Mouse (Mus musculus): ENCODE measurements around the gene Rpf1.

DNA sequence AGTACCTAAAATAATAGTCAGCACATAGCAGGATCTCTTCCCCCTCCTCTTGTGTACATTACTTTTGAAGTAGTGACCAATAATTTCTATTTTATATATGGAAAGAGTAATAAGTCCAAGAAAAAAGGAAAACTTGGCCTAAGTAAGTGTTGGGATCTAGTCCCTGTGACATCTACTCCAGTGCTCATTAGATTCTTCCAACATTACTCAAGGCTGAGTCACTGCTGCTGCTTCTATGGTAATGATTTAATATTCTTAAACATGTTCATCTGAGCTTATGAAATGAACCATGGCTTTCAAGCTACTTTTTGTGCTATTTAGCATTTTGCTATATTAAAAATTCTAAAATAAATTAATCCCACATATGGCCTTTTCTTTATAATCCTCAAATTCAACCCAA is 47.5 kb downstream of the Rpf1 start:
- TF ChIP-seq CTCF (IDR thresholded peaks at IDR 0.05; ENCODE audit: low read depth): no peak
- TF ChIP-seq EP300 (IDR thresholded peaks at IDR 0.05; ENCODE audit: low read depth): no peak
